Mouse (Mus musculus) monocyte, adult 5-6 weeks (primary cell): Measurements from ENCODE around the gene Smim11. TPM values are rescaled to one million over a fixed set of nuclear protein-coding genes. Genes with fewer than 3 reads are reported as not detected.

ENCODE experiments used
- ATAC-seq: fragments of 153-309, 156-312 bp; replicated peaks from 2 replicates; pipeline ENCODE4 v1.8.0; 2017; ENCODE audit warnings: mild to moderate bottlenecking; ENCODE audit not compliant: low TSS enrichment, insufficient number of reproducible peaks, severe bottlenecking, poor library complexity, low FRiP score
- total RNA-seq: library from RNA; stranded (forward); fragments of 200-1000, 200-491, 200-594 nt; gene quantifications from 3 replicates; pipeline ENCODE4 v1.2.3, GENCODE M21; 2017

Smim11 gene
- total RNA-seq, 1 experiment from 2014 or later: 57.4 TPM

DNA sequence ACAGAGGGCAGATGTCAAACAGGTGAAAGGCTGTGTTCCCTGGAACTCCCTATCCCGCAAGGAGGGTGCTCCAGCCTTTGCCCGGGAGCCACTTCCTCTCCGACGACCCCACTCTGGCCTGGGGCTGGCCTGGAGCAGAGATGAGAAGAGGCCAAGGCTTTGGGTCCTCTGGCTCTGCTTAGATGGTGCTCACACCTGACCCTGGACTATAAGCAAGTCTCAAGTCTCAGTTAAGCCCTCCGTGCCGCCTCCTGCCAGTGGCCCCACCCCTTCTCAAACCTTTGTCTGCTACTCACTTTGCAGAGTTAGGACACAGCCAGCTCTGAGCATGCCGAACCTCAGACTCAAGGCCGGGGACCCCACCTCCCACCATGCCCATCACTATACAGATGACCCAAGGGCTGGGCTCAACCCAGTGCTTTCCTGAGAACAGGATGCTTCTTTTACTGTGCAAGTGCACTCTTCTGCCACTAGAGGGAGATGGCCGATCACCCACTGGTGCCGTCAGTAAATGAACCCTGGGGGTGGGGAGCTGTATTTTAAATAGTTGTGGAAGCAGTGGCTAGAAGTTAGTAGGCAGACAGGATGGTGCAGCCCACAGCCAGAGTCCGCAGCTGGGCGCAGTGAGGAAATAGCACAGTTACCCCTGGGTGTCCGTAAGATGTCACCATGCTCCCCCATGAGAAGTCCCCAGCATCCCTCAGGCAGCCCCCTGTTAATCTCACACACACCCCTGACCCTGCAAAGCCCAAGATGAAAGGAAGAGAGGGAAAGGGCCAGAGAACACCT lies 13.1 kb downstream of the Smim11 start:
- ATAC-seq: peak; percentile 62; the same call in 1 of the 2 replicates

DNA sequence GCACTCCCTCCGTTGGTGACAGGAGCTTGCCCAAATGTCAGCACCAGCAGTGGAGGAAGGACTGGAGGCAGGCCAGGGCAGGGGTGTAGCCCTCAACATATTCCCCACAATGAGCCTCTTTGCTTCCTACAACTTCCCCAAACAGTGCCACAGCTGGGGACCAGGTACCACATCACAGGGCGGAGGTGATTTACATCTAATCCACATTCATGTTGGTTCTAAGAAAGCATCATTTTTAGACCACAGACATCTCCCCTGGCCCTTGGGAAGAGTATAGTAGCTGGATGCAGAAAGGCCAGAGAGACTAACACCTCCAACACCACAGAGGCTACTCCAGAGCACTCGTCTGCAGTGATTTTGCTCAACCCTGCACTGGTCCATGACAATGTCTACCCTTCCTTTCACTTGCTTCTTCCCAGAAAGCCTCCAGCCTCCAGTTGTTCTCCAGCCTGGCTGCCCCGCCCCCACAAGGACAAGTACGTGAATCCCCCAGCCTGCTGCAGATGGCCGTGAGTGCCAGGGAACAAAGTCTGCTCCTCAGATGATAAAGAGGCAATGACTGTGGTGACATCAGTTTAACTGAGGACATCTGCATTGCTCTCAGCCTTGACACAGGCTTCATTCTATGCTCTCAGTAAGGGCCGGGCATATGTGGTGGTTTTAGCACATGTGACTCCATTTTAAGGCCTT lies 15.1 kb downstream of the Smim11 start:
- no peak for ATAC-seq

DNA sequence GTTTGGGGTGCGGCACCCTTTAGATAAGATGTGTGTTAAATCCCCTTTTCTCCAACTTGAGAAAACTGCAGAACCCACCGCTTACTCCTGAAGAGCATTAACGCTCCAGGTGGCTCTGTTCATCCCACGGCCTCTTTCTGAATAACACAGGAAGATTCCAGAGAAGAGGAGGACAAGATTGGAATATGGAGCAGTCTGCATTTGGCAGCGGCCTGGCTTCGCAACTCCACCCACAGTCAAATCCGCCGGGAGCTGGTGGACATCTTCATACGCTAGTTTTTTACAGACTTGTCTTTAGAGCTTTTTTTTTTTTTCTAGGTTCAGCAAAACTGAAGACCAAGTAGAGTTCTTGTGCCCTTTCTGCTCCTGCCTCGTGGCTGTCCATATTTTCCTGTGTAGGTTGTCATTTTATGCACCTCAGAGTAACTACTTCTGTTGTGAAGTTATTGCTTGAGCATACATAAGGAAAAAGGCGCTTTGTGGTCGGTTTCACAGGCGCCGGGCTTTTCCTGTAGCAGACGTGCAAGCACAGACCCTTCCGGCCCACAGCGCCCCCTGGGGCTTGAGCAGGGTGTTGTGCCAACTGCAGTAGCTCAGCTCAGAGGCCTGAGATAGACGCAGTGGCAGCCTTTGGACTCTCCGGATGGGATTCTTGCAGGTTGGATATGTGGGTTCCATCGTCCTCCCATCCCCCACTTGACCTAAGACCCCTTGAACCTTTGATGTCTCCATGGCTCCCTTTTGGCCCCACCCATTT lies 18.4 kb downstream of the Smim11 start:
- ATAC-seq: no peak

DNA sequence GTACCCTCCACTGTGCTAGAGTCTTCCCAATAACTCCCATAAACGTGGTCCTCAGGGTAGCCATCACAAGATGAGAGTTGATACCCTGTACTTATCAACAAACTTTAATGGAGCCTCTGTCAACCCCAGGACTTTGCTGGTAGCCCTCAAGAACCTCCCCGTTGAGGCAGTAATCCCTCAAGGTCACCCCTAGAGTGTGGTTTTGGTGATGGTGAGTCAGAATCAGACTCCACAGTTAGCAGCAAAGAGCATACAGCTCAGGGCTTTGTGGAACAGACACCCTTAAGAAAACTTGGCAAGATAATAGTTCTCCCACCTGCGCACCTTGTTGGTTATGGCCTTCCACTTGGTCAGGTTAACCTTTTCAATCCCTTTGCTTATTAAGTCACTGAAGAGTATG lies 19.3 kb downstream of the Smim11 start:
- ATAC-seq: no peak

DNA sequence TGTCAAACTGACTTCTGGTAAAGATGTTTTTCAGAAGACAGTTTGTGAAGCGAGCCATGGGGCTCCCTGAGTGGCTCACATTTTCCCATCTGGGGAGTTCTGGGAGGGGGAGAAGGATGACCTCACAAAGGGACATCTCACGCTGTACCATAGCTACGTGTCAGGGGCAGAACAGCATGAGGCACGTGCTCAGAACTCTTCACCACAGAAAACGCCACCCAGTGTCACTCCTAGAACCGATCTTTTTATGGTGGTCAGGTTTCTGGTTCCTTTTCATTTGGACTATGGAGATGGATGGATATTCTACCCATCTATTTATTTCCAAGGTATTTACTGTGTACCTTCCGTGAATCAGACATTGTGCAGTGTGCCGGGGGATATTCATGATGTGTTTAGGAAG lies 20.3 kb downstream of the Smim11 start, which contains the start of gene Fam243:
Fam243 (minus strand) TSS at position 101 of the 400 bp plus-strand sequence.
- no peak for ATAC-seq

DNA sequence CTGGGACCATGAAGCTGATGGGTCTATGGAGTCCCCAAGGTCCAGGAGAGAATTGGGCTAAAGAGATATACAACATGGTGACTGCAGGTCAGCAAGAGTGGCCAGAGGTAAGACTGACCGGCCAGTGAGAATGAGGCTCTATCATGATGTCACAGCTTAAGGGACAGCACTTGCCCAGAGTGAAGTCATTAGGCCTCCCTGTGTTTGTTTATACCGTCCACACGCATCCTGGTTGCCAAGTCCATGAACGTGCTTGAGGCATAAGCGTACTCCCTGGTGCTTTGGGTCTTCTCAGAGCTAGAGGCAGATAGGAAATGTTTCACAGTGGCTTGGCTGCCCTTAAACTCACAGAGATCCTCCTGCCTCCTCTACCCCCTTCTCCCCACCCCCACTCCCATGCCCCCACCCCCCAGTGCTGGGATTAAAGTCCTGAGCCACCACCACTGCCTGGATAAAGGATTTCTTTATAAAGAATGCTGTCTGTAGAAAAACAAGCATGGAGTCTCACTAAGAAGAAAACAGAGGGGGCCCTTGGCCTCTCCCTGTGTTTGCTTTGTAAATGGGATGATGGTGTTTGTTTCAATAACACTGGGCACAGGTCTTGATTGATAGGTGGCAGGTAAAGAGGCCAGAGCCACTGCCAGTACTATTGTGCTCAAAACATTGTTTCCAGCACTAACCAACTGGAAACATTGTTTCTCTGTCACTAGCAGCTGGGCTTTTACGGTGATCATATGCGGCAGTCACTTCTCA lies 23.4 kb downstream of the Smim11 start:
- no peak for ATAC-seq

DNA sequence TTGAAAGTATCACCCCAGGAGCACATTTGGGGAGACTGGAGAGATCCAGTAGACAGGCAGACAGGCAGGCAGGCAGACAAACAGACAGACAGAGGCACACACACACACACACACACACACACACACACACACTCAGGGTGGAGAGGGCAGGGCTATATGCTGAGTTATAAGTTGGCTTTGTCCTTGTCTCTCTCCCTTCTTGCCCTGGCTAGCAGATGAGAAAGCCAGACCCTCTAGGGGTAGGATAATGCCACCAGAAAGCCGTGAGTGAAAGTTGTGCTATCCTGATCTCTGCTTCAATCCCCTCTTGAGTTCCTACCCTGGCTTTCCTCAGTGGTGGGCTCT lies 23.9 kb downstream of the Smim11 start:
- no peak for ATAC-seq

DNA sequence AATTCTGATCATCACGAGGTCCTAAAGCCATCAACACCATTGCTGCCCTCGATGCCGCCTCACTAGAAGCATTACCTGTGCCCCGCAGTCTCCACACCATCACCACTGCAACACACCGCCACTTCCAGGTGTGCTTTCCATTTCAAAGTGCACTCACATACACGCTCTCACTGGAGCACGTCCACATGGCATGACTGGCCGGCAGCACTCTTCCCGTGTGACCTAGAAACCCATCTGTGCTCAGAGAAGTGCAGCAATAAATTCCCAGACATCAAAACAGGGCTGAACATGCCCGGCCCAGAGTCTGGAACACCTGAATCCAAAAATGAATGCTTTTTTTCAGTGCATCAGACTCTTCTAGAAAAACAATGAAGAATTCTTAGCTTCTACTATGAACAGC lies 26.8 kb downstream of the Smim11 start:
- ATAC-seq: no peak

DNA sequence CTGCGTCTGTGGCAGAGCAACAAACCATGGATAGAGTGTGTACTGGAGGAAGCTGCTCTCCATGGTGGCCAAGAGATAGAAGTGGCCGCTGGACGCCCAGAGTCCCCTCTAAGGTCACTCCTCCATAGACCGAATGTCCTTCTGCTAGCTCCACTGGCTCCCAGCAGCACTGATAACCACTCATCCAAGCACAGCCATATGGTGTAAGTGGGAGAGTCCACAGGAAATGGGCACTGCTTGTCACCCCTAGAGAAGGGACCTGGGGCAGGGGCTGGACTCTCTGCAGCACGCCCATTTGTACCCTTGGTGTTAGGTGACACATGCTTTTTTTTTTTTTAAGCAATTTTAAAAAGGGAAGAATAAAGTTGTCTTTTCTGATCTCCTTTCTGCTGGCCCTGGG lies 29.9 kb downstream of the Smim11 start:
- no peak for ATAC-seq

DNA sequence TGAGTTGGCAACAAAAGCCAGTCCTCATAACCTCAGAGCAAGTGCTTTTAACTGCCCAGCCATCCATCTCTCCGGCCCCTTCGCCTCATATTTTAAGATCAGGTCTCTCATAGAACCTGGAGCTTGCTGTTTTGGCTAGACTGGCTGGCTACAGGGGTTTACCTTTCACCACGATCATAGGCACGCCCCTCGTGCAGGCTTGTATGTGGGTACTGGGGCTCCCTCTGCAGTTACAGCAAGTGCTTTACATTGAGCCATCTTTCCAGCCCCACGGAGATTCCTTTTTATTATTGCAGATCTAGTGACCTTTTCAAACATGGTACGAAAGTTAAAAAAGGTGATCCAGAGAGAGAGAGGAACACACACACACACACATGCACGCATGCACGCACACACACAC lies 33.5 kb downstream of the Smim11 start:
- no peak for ATAC-seq

DNA sequence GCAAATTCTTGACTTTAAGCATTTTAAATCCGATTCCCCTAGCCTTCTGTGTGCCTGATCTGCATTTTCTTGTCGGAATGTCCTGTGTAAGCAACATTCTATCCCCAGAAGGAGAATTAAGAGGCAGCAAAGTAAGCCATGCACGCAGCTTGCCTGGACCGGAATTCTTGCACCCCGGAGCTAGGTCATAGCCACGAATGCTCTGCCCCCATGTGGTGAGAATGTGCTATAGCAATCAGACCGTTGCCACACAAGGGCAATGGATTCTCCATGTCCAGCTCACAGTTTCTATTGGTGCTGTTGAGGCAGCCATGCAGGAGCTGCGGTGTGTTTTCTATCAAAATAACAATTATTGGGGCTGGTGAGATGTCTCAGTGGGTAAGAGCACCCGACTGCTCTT lies 35.2 kb downstream of the Smim11 start:
- peak; percentile 63; the same call in 1 of the 2 replicates for ATAC-seq

DNA sequence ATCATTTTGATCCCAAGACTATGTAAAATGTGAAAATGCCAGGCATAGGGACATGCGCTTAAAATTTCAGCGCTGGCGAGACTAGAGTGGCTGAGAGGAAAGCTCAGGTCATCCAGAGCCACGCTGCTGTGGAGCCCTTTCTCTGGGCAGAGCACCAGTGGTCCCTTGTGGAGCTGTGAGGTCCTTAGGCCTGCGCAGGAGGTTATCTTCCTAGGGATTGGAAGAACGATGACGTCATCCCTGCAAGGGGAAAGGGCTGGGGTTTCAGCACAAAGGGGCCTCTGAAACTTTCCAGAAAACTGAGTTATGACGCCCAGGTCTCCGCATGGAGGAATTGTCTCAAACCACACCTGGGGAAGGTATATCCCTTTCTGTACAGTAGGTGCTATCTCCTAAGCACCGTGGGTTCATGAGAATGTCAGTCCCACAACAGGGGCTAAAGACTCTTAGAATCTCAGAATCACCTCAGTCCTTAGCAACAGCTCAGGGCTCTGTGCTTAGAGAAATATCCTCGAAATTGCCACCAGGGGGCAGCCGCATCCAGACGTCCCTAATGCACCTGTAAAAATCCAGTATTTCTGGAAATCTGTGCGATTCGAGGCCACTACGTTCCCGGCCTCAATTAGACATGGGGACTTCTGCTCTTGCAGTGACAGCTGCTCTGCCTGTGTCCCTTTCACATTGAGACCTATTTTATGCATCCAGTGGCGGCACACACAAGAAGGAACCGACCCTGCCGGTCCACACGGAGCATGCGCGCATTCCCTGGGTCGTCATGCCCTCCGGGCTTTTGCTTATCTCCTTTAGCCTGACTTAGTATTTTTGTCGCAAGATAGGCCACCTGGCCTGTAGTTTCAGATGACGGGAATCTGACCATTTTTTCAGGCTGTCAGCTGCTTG lies 39.8 kb downstream of the Smim11 start:
- ATAC-seq: 0 out of 2 replicates have a peak, but pooled peaks have one; percentile 48

DNA sequence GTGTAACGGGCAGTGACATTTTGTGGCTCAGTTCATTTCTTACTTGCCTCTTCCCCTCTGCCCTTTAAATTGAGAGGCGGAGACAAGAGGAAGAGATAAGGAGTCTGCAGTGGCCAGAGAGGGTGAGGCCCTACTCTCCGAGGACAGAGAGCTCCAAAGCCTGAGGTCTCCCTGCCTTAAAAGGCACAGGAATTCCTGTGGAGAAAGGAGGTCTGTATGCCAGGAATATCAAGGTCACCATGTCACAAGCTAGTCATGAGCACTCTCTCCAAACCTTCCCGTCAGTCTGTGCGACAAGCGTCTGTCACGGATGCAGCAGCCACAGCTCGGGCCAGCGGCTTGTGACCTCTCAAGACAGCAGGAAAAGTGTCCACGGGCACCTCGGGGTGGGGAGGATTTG lies 44.1 kb downstream of the Smim11 start:
- ATAC-seq: no peak

DNA sequence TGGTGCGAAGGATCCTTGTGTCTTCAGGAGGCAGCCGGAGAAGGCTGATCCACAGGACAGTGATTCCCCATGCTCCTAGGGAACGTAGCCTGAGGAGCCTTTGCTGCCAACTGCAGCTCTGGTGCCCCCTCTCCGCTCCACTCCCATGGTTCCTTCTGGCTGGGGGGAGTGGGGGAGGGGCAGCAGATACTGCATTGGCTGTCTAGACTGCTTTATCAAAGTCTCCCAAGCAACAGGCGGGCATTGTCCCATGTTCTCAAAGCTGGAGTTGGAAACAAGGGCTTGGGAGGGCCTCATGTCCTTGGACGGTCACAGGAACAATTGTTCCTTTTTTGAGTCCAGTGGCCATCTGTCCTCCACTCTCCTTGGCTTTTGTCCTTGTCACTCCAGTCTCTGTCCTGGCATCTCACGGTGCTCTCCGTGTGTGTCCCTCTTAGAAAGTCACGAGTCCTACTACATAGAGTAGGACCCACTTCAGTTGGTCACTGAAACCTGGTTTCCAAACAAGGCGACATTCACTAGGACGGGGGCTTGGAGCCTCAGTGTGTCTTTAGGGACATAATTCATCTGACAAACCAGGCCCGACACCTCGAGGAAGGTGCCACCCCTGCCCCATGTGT lies 45.3 kb downstream of the Smim11 start:
- ATAC-seq: no peak

DNA sequence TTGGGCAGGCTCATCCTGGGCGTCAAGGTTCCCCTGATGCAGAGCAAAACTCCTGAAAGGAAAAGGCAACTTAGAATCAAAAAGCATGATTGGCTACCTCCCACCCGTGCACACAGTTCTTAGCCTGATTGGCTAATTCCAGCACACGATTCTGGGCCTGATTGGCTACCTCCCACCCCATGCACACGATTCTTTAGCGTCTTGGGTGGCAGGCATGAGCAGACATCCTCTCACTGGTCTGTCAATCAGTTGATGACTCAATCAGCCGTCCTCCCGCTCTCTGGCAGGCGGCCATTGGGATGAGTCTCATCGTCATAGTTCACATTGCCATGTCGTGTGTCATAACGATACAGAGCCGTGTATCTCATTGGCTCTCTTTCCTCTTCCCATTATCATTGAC lies 47.9 kb downstream of the Smim11 start:
- no peak for ATAC-seq

DNA sequence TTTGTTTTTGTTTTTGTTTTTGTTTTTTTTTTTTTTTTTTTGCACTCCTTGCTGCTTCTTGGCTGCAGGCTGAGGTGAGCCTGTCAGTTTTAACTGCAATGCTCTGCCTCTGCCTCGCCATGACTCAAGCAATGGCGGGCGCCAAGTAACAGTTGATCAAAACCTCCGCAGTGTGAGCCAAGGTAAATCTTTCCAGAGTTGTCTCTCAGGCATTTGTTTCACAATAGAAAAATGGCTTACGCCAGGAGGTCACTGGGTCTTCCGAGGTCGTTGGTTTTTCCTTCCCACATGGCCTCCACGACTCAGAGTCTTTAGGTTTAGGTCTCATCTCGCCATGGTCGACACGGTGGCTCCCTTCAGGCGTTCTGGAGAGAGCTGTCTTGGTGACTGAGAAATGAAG lies 52.2 kb downstream of the Smim11 start:
- no peak for ATAC-seq

DNA sequence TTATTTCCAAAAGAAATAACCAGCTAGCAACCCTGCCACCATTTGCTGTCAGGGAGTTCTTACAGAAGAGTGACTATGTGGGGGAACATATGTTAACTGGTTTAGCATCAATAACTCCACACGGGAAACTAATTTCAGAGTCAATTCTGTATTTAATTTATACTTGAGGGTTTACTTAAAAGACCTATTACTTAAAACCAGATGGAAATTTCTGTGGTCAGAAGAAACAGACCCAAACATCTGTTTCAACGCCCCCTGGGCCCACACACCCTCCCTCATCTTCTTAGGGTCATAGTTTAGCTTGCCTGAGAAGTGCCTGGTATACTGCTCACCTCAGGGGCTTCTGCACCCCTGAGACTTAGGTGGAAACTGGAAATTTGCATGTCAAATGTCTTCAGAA lies 52.8 kb downstream of the Smim11 start:
- no peak for ATAC-seq

DNA sequence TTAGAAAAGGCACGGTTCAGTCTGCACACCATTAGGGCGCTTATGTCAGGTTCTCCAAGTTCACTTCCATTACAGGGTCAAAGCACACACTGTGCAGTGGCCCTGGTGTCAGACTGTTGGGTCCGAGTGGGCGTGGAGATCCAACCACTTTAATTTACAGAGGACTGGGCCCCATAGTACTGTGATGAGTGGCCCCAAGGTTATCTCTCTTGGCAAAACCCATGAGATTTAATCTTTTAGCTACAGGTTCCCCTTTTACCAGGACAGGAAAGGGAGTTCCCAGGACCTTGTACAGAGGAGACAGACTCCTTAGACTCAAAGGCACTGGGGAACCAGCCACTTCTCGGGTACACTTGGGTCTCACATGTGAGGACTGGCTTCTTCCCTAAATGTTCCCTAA lies 54.3 kb downstream of the Smim11 start:
- no peak for ATAC-seq
